Mouse (Mus musculus) C2C12 (cell line): ENCODE results near the gene Tlr3. TPM values are rescaled to one million over a fixed set of nuclear protein-coding genes. Genes with fewer than 3 reads are reported as not detected.

Experiments
- H3K27me3 ChIP-seq: one replicate; pipeline ENCODE4 v1.6.1; 2011; ENCODE audit not compliant: control insufficient read depth, insufficient read depth, insufficient read length
- H3K36me3 ChIP-seq: one replicate; pipeline ENCODE4 v1.6.1; 2011; ENCODE audit not compliant: control insufficient read depth, insufficient read depth
- H3K4me3 ChIP-seq: one replicate; pipeline ENCODE4 v1.5.1; 2011; ENCODE audit warnings: mild to moderate bottlenecking, control low read depth; ENCODE audit not compliant: poor library complexity, insufficient read depth, severe bottlenecking
- H3K79me2 ChIP-seq: one replicate; pipeline ENCODE4 v1.6.1; 2011; ENCODE audit not compliant: control insufficient read depth, insufficient read depth
- H3K79me3 ChIP-seq: one replicate; pipeline ENCODE4 v1.6.1; 2011; ENCODE audit warnings: low read depth, control low read depth
- H3ac ChIP-seq: one replicate; pipeline ENCODE3; 2011; ENCODE audit warnings: low read depth; ENCODE audit not compliant: control insufficient read depth, insufficient read length
- CEBPB ChIP-seq: IDR thresholded peaks from one replicate; pipeline ENCODE4 v1.6.1; 2011; ENCODE audit warnings: low read depth, mild to moderate bottlenecking, control low read depth, moderate library complexity
- CTCF ChIP-seq: IDR thresholded peaks from one replicate; pipeline ENCODE4 v1.5.1; 2011; ENCODE audit not compliant: control insufficient read depth, insufficient read depth, insufficient read length
- FOSL1 ChIP-seq: IDR thresholded peaks from one replicate; pipeline ENCODE4 v1.8.0; 2011; ENCODE audit warnings: mild to moderate bottlenecking, low read length; ENCODE audit not compliant: poor library complexity, insufficient read depth, severe bottlenecking
- MAX ChIP-seq: IDR thresholded peaks from one replicate; pipeline ENCODE4 v1.6.1; 2011; ENCODE audit warnings: mild to moderate bottlenecking, control low read depth
- MYOD1 ChIP-seq: IDR thresholded peaks from one replicate; pipeline ENCODE4 v1.6.1; 2011; ENCODE audit warnings: low read depth; ENCODE audit not compliant: control insufficient read depth, insufficient read length
- MYOG ChIP-seq: IDR thresholded peaks from one replicate; pipeline ENCODE4 v1.6.1; 2011; ENCODE audit not compliant: control insufficient read depth, insufficient read length; ENCODE audit errors: extremely low read depth
- USF1 ChIP-seq: IDR thresholded peaks from one replicate; pipeline ENCODE4 v1.6.1; 2011; ENCODE audit warnings: low read depth, mild to moderate bottlenecking, control low read depth, moderate library complexity
- polyA plus RNA-seq: library from polyadenylated mRNA; unstranded; fragments of >200 nt; fragmentation: generic; extraction: Trizol; gene quantifications from one replicate; pipeline ENCODE4 v1.2.1, GENCODE M21; 2012; ENCODE audit warnings: missing spikeins

The Tlr3 gene
- polyA plus RNA-seq, 1 experiment, result 0.04 TPM

- Histone ChIP-seq H3K4me3 (no peak within 1 kb of the TSS), H3K79me3 (no peaks in the 10 kb centered on the region), H3ac (no peak within 1 kb of the TSS), H3K36me3 (no peaks in the 10 kb centered on the region), H3K27me3 (peaks cover 20% of the 10 kb centered on the region), H3K79me2 (no peaks in the 10 kb centered on the region)
- no peak for TF ChIP-seq USF1
Observed at GRCm38 (mm10) chr8:45381963-45382347, 28.9 kb downstream of the Tlr3 start, which contains the start of gene Fam149a. Fam149a (minus strand) TSS chr8:45382291.

DNA sequence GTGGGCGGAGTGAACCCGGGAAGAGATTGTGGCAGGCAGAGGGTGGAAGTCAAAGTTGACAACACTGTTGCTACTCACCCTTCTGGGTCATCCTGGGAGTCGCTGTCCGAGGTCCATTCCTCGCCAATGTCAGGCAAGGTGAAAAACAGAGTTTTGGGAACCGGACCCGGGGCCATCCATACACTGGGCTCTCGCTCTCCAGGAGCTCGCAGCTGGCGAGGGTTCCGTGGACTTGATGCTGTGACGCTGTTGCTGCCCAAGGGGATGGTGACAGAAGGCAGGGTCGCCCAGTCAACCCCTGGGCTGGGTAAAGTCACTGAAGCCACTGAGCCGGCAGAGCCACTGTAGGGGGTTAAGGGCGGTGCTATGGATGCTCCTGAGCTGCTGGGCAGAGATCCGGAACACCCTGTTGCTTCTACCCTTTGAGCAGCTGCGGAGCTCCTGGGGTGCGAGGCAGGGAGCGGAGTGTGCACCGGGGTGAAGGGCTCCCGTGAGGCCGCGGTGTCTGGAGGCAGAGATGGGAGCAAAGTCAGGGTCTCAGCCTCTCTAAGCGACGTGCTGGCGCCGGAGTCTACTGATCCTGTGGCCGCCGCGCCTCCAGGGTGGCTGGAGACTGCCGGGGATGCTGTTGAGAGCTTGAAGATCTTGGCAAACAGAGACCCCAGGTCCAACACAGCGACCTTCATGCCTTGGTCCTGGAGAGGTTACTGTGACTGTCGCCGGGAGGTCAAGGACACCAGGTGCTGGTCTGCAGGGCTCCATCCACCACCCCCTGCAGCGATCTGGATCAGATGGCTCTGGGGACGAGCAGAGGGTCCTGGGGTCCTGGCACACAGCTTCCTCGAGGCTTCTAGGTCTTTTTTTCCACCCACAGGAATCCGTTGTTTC is 29.6 kb downstream of the Tlr3 start:
- Histone ChIP-seq H3ac (no peak overlapping the region), H3K4me3 (no peak overlapping the region), H3K36me3 (no peaks in the 10 kb centered on the region), H3K79me2 (no peaks in the 10 kb centered on the region), H3K27me3 (peaks cover 20% of the 10 kb centered on the region), H3K79me3 (no peaks in the 10 kb centered on the region)
- no peak for TF ChIP-seq USF1

- H3K79me3 ChIP-seq, result no peaks in the 10 kb centered on the region
- no peaks in the 10 kb centered on the region for H3K79me2 ChIP-seq
- H3K27me3 ChIP-seq, result peaks cover 20% of the 10 kb centered on the region
- no peaks in the 10 kb centered on the region for H3K36me3 ChIP-seq
- no peak overlapping the region for H3ac ChIP-seq
- H3K4me3 ChIP-seq, result no peak overlapping the region
- TF ChIP-seq MYOG, result no peak
- TF ChIP-seq FOSL1, result no peak
- no peak for TF ChIP-seq USF1
- TF ChIP-seq CEBPB, result no peak
- no peak for TF ChIP-seq MAX
- TF ChIP-seq CTCF, result no peak
- no peak for TF ChIP-seq MYOD1
Observed at GRCm38 (mm10) chr8:45380598-45380997, 30.3 kb downstream of the Tlr3 start.

- TF ChIP-seq CEBPB (no peak), MAX (no peak), MYOG (no peak), CTCF (no peak), FOSL1 (no peak), MYOD1 (no peak), USF1 (no peak)
- Histone ChIP-seq H3K79me3 (no peaks in the 10 kb centered on the region), H3K27me3 (peaks cover 3% of the 10 kb centered on the region)
Observed at GRCm38 (mm10) chr8:45374071-45374470, 36.8 kb downstream of the Tlr3 start.

GRCm38 (mm10) chr8:45367154-45367553 is 43.7 kb downstream of the Tlr3 start:
- Histone ChIP-seq H3K79me2 (no peaks in the 10 kb centered on the region), H3K36me3 (no peaks in the 10 kb centered on the region), H3K79me3 (no peaks in the 10 kb centered on the region), H3K27me3 (no peaks in the 10 kb centered on the region), H3K4me3 (no peak overlapping the region), H3ac (no peak overlapping the region)
- no peak for TF ChIP-seq MYOD1
- TF ChIP-seq MAX, result no peak
- no peak for TF ChIP-seq CTCF

More at GRCm38 (mm10) chr8:45374071-45374470, 36.8 kb downstream of the Tlr3 start:
- Histone ChIP-seq H3ac (no peak overlapping the region), H3K79me2 (no peaks in the 10 kb centered on the region), H3K4me3 (no peak overlapping the region), H3K36me3 (no peaks in the 10 kb centered on the region)

DNA sequence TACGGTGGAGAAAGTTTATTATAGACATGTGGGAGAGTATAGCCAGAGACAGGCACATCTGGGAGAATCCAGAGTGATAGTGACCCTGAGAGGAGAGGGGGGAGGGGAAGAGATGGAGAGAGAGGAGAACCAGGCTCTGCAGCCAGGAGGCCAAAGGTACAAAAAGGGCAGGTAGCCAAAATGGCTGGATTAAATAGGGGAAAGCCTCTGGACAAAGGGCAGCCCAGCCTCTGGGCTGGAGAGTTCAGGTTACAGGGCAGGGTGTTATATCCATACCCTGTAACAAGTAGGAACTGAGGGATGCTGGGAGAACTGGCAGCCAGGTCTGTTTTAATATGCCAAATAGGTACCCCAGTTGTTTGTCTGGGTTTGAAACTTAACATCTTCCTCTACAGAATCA is 47.7 kb downstream of the Tlr3 start:
- no peak overlapping the region for H3K4me3 ChIP-seq
- H3K27me3 ChIP-seq, result no peaks in the 10 kb centered on the region
- H3ac ChIP-seq, result no peak overlapping the region
- no peaks in the 10 kb centered on the region for H3K36me3 ChIP-seq
- H3K79me2 ChIP-seq, result no peaks in the 10 kb centered on the region
- no peaks in the 10 kb centered on the region for H3K79me3 ChIP-seq
- TF ChIP-seq CEBPB (no peak), MYOG (no peak), MAX (no peak), FOSL1 (no peak), CTCF (no peak), MYOD1 (no peak), USF1 (no peak)
